Mouse (Mus musculus) layer of hippocampus, postnatal 10 days (tissue): ENCODE results near the gene Ptpn23. TPM values are rescaled to one million over a fixed set of nuclear protein-coding genes. Genes with fewer than 3 reads are reported as not detected.

Source experiments
- total RNA-seq, 2 experiments: library from RNA; stranded (reverse); gene quantifications; 2 replicates each; pipeline ENCODE4 v1.2.3; 2021

Ptpn23 gene
- total RNA-seq, 2 experiments from 2014 or later = 49.9 to 57.0 TPM

Other genes with a start within 250 kb of the Ptpn23 start
- 100 to 1,000 TPM; 410 to 459 TPM for gene Cspg5, start 164.4 kb downstream of the Ptpn23 start, total RNA-seq
- gene Elp6, start 103.0 kb downstream of the Ptpn23 start, total RNA-seq = 10 to 100 TPM; 11.9 to 14.1 TPM
- gene Scap, start 74.9 kb downstream of the Ptpn23 start, total RNA-seq = 100 to 1,000 TPM in 1 of 2 experiments, 10 to 100 TPM in 1; 89.2 to 104 TPM
- gene Ngp, start 11.5 kb upstream of the Ptpn23 start, total RNA-seq = 1 to 10 TPM in 1 of 2 experiments, not detected in 1; 5.9 TPM
- 10 to 100 TPM; 29.5 to 31.4 TPM for gene Klhl18, start 68.5 kb upstream of the Ptpn23 start, total RNA-seq
- 1 to 10 TPM; 4.2 to 5.2 TPM for gene Kif9, start 68.7 kb upstream of the Ptpn23 start, total RNA-seq
- 10 to 100 TPM; 70.5 to 74.8 TPM for gene Setd2, start 124.4 kb upstream of the Ptpn23 start, total RNA-seq
- 1 to 10 TPM; 2.1 to 2.6 TPM for gene Nradd, start 216.2 kb upstream of the Ptpn23 start, total RNA-seq
- gene Nbeal2, start 245.9 kb upstream of the Ptpn23 start, total RNA-seq = 1 to 10 TPM; 9.1 to 9.8 TPM
- gene Ccdc12, start 248.3 kb upstream of the Ptpn23 start, total RNA-seq = 10 to 100 TPM; 46.7 to 49.7 TPM